In genomic region chr13:99124141-99124540, GRCm38 (mm10) we compare ENCODE assay signal across 15 mouse cellular contexts.
A peak's percentile ranks its signal among the peaks of the same experiment; 100 is the strongest.
DNase-seq lines count a peak whose midpoint lies in the region; ATAC-seq and TF ChIP-seq lines count a peak whose summit lies in the region.
"Had no signal": no experiment of that assay in that cellular context is flagged by ENCODE, and none has a peak within 500 bp of the region (broad histone marks: within the 10 kb centered on the region; RNA-seq: fewer than 3 reads in every experiment).

No protein-coding gene starts in this region.

- no peak for TF ChIP-seq POLR2A in embryonic fibroblast, embryonic 13.5 days (IDR thresholded peaks at IDR 0.05; ENCODE audit: low read depth, low read length)
- no peak for TF ChIP-seq POLR2A in small intestine, adult 2 months (IDR thresholded peaks at IDR 0.05; ENCODE audit: low read depth, low read length)

- H3K4me3 ChIP-seq in heart, embryonic 16.5 days (ENCODE audit: low read length), result no peak overlapping the region
- no peak overlapping the region for H3K4me3 ChIP-seq in liver, embryonic 12.5 days
- H3K4me3 ChIP-seq in embryonic fibroblast, embryonic 13.5 days (ENCODE audit: insufficient read depth, low read length), result no peak overlapping the region
- no peak overlapping the region for H3K4me3 ChIP-seq in small intestine, adult 2 months (ENCODE audit: low read depth, low read length)
- H3K4me3 ChIP-seq: hindbrain, embryonic 13.5 days; neural tube, embryonic 15.5 days had no signal

- H3K4me2 ChIP-seq in heart, embryonic 16.5 days (ENCODE audit: low read depth, low read length), result no peak overlapping the region
- 0 out of 2 replicates have a peak overlapping the region, but pooled peaks have one; percentile 37 for H3K4me2 ChIP-seq in liver, embryonic 12.5 days
- H3K4me2 ChIP-seq: hindbrain, embryonic 13.5 days; neural tube, embryonic 15.5 days had no signal

- H3K4me1 ChIP-seq in heart, embryonic 16.5 days (ENCODE audit: control insufficient read depth, insufficient read depth, low read length), result peaks cover 19% of the 10 kb centered on the region
- peaks cover 19% of the 10 kb centered on the region for H3K4me1 ChIP-seq in liver, embryonic 12.5 days
- peaks cover 8% of the 10 kb centered on the region for H3K4me1 ChIP-seq in embryonic fibroblast, embryonic 13.5 days (ENCODE audit: control insufficient read depth, insufficient read depth, low read length)
- H3K4me1 ChIP-seq in small intestine, adult 2 months (ENCODE audit: control insufficient read depth, insufficient read depth, insufficient read length, low read length), result peaks cover 4% of the 10 kb centered on the region; the same call in 1 of the 2 replicates

- H3K27me3 ChIP-seq in heart, embryonic 16.5 days (ENCODE audit: control insufficient read depth, insufficient read depth, low read length), result no peaks in the 10 kb centered on the region
- H3K27me3 ChIP-seq in liver, embryonic 12.5 days (replicated peaks), result 0 out of 2 replicates have a peak, but pooled peaks cover 6% of the 10 kb centered on the region
- H3K27me3 ChIP-seq in small intestine, adult 2 months (ENCODE audit: control insufficient read depth, insufficient read depth, low read length), result no peaks in the 10 kb centered on the region
- H3K27me3 ChIP-seq: hindbrain, embryonic 13.5 days; neural tube, embryonic 15.5 days had no signal

- TF ChIP-seq CTCF in embryonic fibroblast, embryonic 13.5 days (IDR thresholded peaks at IDR 0.05; ENCODE audit: borderline replicate concordance, insufficient read depth, low read length), result no peak
- TF ChIP-seq CTCF in small intestine, adult 2 months (IDR thresholded peaks at IDR 0.05; ENCODE audit: extremely low read depth, insufficient read length, insufficient replicate concordance, low read depth, low read length), result no peak

- DNase-seq in heart, adult 8-10 months (ENCODE audit: low spot score), result no peak
- no peak for DNase-seq in liver
- DNase-seq in urinary bladder, postnatal 36 days (ENCODE audit: low spot score in 2 of 2), result no peak
- DNase-seq: cerebellum, adult 18-20 months; embryo, embryonic 11 days; layer of hippocampus, postnatal 36 days; right cerebral cortex, adult 18-20 months; thymus, postnatal 25 days had no signal

- WGBS in heart, embryonic 16.5 days, result 51% methylated on average over 2 of the region's 2 CpGs
- 53% methylated on average over 2 of the region's 2 CpGs for WGBS in liver, embryonic 12.5 days (ENCODE audit: insufficient replicate concordance)
- 43% methylated on average over 2 of the region's 2 CpGs for WGBS in small intestine, adult 2 months

- no peak for ATAC-seq in heart, embryonic 16.5 days (replicated peaks; ENCODE audit: extremely low read depth, insufficient read depth, low FRiP score)
- no peak for ATAC-seq in liver, embryonic 12.5 days
- ATAC-seq: CD4-positive, CD25-positive, alpha-beta regulatory T cell, adult 4 months had no signal

- no peak overlapping the region for H3K9ac ChIP-seq in heart, embryonic 16.5 days (ENCODE audit: low read length)
- no peak overlapping the region for H3K9ac ChIP-seq in liver, embryonic 12.5 days
- H3K9ac ChIP-seq: hindbrain, embryonic 13.5 days; neural tube, embryonic 15.5 days had no signal

- H3K36me3 ChIP-seq in heart, embryonic 16.5 days (ENCODE audit: control insufficient read depth, insufficient read depth), result no peaks in the 10 kb centered on the region
- no peaks in the 10 kb centered on the region for H3K36me3 ChIP-seq in liver, embryonic 12.5 days
- no peaks in the 10 kb centered on the region for H3K36me3 ChIP-seq in small intestine, adult 2 months (ENCODE audit: control insufficient read depth, insufficient read depth, low read length)
- H3K36me3 ChIP-seq: hindbrain, embryonic 13.5 days; neural tube, embryonic 15.5 days had no signal

- H3K27ac ChIP-seq in heart, embryonic 16.5 days (ENCODE audit: low read length), result peak overlapping the region; percentile 84
- no peak overlapping the region for H3K27ac ChIP-seq in liver, embryonic 12.5 days
- H3K27ac ChIP-seq in embryonic fibroblast, embryonic 13.5 days (ENCODE audit: insufficient read depth, low read length), result 0 out of 2 replicates have a peak overlapping the region, but pooled peaks have one; percentile 5
- peak overlapping the region; percentile 15; the same call in 1 of the 2 replicates for H3K27ac ChIP-seq in small intestine, adult 2 months (ENCODE audit: insufficient read depth, low read depth, low read length)
- H3K27ac ChIP-seq: hindbrain, embryonic 13.5 days had no signal

- no peaks in the 10 kb centered on the region for H3K9me3 ChIP-seq in heart, embryonic 16.5 days (replicated peaks; ENCODE audit: control insufficient read depth, low read length)
- no peaks in the 10 kb centered on the region for H3K9me3 ChIP-seq in liver, embryonic 12.5 days (replicated peaks)
- H3K9me3 ChIP-seq: hindbrain, embryonic 13.5 days; neural tube, embryonic 15.5 days had no signal
